Mouse (Mus musculus) lung, adult 10 weeks (tissue): ENCODE results near the gene Hmgn1. TPM values are rescaled to one million over a fixed set of nuclear protein-coding genes. Genes with fewer than 3 reads are reported as not detected.

Source experiments
- polyA plus RNA-seq: library from polyadenylated mRNA; stranded (reverse); fragments of 350-450 nt; fragmentation: Illumina TruSeq; extraction: RNeasy Lipid Tissue Mini Kit (QIAGEN cat#74804); gene quantifications from one replicate; pipeline ENCODE4 v1.2.3, GENCODE M21; 2014; ENCODE audit warnings: low read depth, low replicate concordance; ENCODE audit not compliant: insufficient read depth

Gene Hmgn1
- polyA plus RNA-seq: 111 TPM

DNA sequence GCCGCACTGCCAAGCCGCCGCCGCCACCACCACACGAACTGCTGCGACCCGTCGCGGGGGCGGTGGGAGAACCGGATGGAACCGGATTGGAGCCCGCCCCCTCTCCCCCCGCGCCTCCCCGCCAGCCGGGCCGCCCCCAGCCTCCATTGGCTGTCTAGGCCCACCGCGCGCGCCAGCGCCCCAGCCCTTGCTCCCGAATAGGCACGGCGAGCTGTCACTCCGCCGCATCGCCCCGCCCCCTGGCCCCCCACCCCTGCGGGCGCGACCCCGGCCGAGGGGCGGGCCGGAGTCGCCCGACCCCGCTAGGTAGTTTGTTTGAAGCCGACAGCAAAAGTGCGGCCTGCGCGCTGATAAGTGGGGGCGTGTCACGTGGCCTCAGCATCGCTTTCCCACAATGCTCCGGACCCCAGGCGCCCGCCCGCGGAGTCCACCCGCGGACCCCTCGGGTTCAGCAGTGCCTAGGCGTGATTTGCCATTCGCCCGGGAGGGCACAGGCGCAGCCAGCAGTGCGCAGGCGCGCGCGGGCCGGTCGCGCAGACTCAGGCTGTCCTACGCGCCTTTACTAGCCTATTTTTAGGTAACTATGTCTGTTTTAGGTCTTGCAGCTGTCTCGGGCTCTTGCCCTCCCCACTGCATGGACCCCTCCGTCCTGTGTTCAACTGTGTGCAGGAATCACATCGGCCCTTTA is at the start of gene Hmgn1:
Hmgn1 (minus strand) TSS at position 73 of the 688 bp plus-strand sequence.

DNA sequence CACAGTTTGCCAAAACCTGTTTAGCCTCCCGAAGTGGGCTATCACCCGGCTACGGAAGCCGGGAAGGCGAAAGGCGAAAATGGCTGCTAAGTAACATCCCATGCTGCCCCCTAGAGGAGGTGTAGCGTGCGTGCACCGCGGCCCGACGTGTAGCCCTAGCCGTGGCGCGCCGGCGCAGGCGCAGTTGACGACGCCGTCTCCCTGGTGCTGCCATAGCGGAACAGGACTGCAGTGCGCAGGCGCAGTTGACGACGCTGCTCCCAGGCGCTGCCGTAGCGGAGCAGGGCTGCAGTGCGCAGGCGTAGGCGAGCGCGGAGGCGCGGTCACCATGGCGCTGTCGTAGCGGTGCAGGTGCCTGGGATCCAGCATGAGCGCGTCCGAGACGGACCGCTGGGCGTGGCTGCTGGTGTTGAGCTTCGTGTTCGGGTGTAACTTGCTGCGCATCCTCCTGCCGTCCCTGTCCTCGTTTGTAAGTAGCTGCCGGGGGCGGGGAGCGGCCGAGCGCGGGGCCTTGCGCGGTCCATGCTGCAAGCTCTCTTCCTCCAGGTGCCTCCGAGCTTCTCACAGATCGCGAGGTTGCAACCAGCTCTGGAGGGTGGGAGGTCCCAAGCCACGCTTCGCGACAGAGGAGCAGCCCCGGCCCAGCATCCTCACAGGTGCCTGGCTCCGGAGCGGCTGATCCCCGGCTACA is 17.7 kb upstream of the Hmgn1 start, which contains the start of gene Wrb:
Wrb (plus strand) TSS at position 298 of the 691 bp plus-strand sequence.

DNA sequence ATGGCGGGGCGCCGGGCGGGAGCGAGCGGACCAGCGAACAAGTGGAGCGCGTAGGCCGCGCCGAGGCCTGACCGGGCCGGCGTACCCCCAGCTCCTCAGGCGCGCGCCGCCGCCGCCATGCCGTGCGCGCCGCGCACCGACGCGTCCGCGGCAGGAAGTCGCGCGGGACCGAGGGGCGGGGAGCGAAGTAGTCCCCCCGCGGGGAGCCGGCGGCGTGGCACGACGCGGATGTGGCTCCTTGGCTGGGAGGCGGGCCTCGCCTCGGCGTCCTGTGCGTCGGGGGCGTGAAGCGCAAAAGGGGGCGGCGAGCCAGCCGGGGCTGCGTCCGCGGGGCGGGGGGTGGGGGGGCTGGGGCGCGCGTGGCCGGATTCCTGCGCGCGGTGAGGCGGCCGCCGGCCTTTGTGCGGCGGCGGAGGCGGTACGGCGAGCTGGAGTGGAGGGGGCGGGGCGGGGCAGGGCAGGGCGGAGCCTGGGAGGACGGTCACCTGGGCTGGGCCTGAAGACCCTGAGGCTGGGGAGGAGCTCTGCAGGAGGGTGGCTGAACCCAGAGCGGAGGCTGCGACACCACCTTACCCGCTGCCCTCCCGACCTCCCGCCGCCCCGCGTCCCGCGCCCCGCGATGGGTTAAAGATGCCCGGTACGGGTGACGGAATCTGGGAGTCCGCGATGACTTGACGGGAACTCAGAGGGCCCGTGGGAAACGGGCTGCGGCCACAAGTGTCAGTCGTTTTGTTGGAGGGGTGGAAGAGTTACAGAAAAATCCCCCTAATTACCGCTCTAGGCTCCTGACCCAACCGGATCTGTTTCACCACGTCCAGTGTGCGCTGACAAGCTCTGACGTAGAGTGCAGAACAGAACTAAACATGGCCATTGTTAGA is 45.0 kb downstream of the Hmgn1 start, which contains the start of gene Brwd1:
Brwd1 (minus strand) TSS at position 226 of the 878 bp plus-strand sequence.

Other genes starting within 250 kb of the Hmgn1 start
- gene Psmg1, start 136.8 kb downstream of the Hmgn1 start, polyA plus RNA-seq: 19.2 TPM
- gene Brwd1, start 45.2 kb downstream of the Hmgn1 start, polyA plus RNA-seq: 14.2 TPM
- 12.5 TPM for gene Wrb, start 17.7 kb upstream of the Hmgn1 start, polyA plus RNA-seq
- gene Lca5l, start 64.5 kb upstream of the Hmgn1 start, polyA plus RNA-seq: 0.92 TPM
- gene Sh3bgr, start 72.7 kb upstream of the Hmgn1 start, polyA plus RNA-seq: 10.7 TPM
- gene B3galt5, start 108.1 kb upstream of the Hmgn1 start, polyA plus RNA-seq: not detected